Mouse (Mus musculus) cerebellum, postnatal 36 days (tissue): ENCODE measurements around the gene Lyrm9.

Experiments
- DNase-seq, 2 experiments: peaks; one replicate each; pipeline ENCODE4 v3.0.0; 2021 to 2022; ENCODE audit warnings: mixed read lengths in 2 of 2

Lyrm9 gene

GRCm38 (mm10) chr11:78826442-78827013 lies at the start of gene Lyrm9:
Gene Lyrm9 (plus strand): TSS chr11:78826584.
- DNase-seq, result peak; percentile 97

- DNase-seq, result no peak
Observed at GRCm38 (mm10) chr11:78777851-78778680, 48.3 kb upstream of the Lyrm9 start.

DNA sequence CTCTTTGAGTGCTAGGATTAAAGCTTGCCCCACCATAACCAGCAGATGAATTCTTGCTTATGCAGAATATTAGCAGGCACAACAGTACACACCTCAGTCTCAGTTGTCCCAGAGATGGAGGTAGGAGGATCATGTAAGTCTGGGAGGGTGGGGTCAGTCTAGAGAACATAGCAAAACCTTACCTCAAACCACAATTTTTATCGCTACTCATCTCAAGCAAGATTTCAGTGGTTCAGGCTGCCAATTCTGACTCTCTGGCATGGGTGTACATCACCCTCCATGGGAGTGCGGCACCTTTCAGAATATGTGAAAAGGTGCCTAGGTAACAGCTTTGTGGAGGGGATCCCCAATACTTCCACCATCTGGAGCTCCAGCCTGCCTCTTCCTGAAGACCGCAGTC lies 46.4 kb upstream of the Lyrm9 start:
- no peak for DNase-seq

DNA sequence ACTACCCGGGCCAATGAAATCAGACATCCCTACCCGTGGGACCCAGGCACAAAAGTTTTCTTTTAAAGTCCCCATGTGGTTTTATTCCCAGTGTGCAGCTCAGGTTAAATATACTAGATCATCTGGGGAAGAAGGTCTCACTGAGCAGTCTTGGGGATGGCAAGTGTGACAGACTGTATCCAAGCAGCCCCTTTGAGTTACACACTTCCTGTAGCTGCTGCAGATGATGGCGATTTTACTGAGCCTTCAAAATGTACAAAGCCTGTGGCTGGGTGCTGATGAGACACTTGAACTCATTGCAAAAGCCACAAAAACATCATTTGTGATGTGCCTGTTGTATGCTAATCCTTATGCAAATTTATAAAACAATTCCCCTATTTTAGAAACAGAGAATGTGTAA lies 45.8 kb upstream of the Lyrm9 start:
- no peak for DNase-seq

- no peak for DNase-seq
Observed at GRCm38 (mm10) chr11:78782326-78782725, 44.1 kb upstream of the Lyrm9 start.

DNA sequence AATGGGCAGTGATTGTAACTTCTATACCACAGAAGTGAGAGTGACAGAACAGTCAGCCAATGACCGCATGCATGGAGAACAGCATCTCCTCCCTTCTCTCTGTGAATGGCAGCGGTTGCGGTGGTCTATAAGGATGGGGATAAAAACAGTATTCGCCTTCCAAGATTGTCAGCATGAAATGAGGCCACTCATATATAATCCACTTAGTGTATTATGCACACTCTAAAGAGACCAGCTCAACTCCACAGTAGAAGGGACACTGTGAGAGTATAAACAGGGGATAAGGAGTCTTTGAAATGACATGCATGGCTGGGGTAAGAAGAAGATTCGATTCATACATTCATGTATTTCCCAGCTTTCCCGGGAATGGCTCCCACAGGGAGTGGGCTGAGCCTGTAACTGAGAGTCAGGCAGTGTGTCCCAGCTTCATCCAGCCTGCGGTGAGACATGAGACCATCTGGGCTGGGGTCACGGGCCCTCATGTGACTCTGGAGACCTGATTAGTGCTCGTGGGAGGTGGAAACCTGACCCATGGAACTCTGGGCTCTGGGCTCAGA lies 43.5 kb upstream of the Lyrm9 start:
- no peak for DNase-seq

- DNase-seq, result no peak
Observed at GRCm38 (mm10) chr11:78786013-78786431, 40.4 kb upstream of the Lyrm9 start.

DNA sequence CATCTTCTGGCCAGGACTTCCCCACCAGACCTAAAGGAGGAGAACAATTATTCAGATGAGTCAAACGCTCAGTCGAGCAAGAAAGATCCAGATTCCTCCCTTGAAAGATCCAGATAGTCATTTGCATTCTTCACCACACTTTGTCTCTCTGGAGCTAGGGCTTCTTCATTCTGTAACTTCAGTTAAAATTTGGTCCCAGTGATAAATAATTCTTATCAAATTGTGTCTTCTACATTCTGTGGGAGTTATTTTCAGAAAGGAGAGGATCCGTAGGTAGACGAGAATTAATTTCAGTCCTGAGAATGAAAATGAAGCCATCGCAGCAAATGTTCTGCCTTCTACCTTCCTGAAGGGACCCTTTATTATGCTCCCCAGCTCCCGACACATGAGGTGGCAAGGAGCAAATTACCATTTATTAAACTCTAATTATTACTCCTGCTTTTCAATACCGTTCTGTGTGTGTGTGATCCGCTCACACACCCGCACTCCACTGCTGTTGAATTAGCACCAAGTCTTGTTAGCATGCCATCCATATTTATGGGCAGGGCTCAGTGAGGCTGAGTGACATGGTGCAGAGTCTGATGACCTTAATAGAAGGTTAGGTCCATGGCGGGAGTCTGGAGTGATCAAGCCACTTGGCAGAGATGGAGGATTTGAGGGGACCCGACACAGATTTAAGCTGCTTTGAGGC lies 36.9 kb upstream of the Lyrm9 start:
- DNase-seq, result no peak

DNA sequence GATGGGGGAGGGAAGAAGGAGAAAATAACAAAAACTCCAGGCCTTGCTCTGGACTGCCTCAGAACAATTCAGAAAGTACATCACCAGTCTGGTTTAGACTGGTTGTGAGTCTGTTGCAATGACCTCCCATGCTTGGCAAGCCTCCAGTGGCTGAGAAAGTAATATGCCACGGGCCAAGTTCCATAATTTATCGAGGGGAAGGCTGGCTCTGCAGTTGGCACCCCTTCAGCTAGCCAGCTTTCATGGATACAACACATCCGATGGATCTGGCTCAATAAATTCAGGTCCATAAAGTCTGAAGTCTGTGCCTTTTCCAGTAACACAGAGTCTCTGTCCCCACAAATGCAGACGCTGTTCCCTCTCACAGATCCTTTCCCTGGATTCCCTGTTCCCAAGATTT lies 34.8 kb upstream of the Lyrm9 start:
- DNase-seq, result peak; percentile 12 to 16

GRCm38 (mm10) chr11:78792055-78792454 lies 34.3 kb upstream of the Lyrm9 start:
- DNase-seq, result no peak

DNA sequence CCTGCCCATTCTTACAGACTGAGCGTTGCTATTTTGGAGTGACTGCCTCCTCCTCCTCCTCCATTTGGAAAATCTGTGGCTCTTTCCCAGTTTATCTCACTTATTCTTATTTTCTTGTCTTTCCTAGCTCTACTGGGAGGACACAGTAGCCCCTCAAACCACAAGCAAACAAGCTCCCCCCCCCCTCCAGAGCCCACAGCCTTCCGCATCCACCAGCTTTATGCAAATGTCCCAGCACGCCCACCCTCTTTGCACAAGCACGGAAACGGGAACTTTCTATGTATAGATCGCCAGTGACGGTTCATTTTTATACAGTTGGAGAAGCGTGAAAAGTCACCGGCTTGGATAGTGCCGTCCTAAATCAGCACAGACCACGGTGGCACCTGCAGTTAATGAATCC lies 33.9 kb upstream of the Lyrm9 start:
- DNase-seq, result no peak

- DNase-seq, result no peak
Observed at GRCm38 (mm10) chr11:78793116-78793515, 33.3 kb upstream of the Lyrm9 start.

- DNase-seq, result no peak
Observed at GRCm38 (mm10) chr11:78796072-78796729, 30.2 kb upstream of the Lyrm9 start.

DNA sequence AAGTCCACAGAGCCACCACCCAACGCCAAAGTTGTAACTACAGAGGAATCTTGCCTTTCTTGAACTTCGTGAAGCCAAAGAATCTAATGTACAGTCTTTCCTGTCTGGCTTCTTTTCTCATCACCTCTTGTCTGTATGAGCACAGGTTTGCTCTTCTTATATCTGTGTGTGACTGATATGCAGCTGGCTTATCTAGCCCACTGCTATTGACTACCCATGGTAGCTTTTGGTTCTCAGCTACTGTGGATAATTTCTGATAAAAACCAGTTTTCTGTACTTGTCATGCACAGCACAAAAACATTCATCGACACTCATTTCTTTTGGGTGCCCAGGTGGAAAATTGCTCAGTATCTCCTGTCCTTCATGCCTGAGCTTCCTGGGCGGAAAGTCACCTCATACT lies 25.3 kb upstream of the Lyrm9 start:
- DNase-seq, result no peak

DNA sequence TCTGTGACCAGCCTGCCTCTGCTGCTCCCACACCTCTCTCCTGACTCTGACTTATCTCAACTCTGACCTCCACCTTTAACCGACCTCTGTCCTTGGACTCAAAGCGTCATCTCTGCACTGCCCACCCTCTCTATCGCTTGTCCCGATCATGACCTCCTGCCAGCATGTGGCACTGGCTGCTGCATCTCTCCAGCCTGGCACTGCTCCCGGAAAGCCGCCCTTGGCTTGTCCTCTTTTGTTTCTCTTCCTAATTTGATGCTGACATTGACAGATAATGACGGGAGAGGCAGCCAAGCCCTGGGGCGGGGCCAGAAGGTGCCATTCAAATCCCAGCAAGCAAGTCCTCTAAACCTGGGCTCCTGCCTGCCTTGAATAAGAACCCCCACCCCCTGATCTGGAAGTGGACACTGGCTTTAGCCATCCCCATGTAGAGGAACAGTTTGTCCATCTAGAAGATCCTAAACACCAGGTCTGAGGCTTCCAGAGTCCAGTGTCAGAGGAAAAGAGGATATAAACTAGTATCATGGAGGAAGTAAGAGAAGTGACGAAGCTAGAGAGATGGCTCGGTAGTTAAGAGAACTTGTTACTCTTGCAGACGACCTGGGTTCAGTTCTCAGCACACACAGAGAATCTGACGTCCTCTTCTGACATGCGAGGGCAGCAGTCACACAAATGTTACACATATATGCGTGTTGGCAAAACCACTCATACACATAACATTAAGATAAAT lies 22.6 kb upstream of the Lyrm9 start:
- DNase-seq, result peak; percentile 38 to 57

- DNase-seq, result no peak
Observed at GRCm38 (mm10) chr11:78804551-78804950, 21.8 kb upstream of the Lyrm9 start.

GRCm38 (mm10) chr11:78805198-78805597 lies 21.2 kb upstream of the Lyrm9 start:
- DNase-seq, result no peak

DNA sequence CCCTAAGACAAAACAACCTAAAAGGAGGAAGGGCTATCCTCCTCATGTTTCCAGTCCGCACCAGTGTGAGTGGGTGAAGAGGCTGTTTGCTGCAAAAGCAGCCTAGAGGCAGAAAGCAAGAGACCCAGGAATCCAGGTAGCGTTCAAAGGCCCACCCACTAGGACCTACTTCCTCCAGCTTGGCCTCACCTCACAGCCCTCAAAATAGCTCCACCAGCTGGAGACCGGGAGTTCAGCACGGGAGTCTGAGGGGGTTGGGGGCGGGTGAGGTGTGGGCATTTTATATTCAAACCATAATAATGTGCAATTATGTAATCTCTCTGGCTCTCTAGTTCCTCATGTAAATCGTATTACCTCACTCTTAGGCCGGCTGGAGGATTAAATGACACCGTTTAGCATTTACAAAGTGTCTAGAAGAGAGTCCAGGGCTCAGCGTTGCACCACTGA lies 20.7 kb upstream of the Lyrm9 start:
- DNase-seq, result no peak

GRCm38 (mm10) chr11:78807341-78808108 lies 18.9 kb upstream of the Lyrm9 start:
- DNase-seq, result no peak

DNA sequence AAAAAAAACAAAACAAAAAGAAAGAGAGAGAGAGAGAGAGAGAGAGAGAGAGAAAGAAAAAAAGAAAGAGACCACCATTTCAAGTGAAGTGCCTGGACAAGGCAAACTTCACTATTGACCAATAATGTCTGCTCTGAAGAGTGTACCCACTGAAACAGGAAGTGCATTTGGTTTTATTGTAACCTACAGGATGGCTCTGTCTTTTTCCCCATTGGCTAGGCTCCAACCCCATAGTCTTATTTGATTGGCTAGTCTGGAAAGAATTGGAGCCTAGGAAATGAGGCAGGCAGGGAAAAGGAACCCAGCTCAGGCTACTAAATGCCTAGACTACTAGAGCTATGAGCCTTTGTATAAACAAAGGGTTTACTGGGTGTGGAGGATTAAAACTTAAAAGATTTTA lies 17.0 kb upstream of the Lyrm9 start:
- DNase-seq, result no peak

DNA sequence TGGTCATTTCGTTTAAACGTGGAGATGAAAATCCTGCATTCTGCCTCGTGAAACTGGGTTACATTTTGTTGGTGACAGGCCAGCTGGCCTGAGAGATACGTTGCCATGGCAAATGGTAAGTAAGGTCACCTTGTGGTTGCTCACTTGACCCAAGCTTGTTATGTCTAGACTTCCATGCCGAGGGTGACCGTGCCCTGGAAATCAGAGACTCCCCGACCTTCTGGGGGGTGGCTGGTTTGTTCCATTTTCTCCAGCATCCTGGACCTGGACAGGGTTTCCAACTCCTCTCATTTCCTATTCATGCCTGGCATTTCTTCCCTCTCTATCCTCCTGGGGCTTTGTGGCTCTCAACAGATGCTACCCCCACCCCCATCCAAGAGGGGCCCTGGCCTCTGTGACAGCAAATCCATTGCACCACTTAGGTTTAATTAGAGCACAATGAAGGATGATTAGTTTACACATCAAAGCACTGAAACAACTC lies 11.9 kb upstream of the Lyrm9 start:
- no peak for DNase-seq
